Mouse (Mus musculus) E14TG2a.4 (cell line): Measurements from ENCODE around the gene BC048562.
A peak's percentile ranks its signal among the peaks of the same experiment; 100 is the strongest.

ENCODE experiments used
- H3K27me3 ChIP-seq: 2 replicates; pipeline ENCODE4 v1.6.1; 2014; ENCODE audit warnings: low read length, control low read depth; ENCODE audit not compliant: insufficient read depth
- H3K36me3 ChIP-seq: 2 replicates; pipeline ENCODE4 v1.6.1; 2014; ENCODE audit warnings: low read length, control low read depth; ENCODE audit not compliant: insufficient read depth
- H3K4me1 ChIP-seq: replicated peaks from 2 replicates; pipeline ENCODE4 v1.6.1; 2014; ENCODE audit warnings: low read depth, low read length, control low read depth
- H3K4me3 ChIP-seq: replicated peaks from 2 replicates; pipeline ENCODE4 v1.5.1; 2014; ENCODE audit warnings: mild to moderate bottlenecking, low read length
- H3K9me3 ChIP-seq: 2 replicates; pipeline ENCODE4 v1.6.1; 2014; ENCODE audit warnings: low read length, control low read depth
- CTCF ChIP-seq: conservative IDR thresholded peaks from 2 replicates; pipeline ENCODE4 v1.5.1; 2014; ENCODE audit warnings: low read length
- NANOG ChIP-seq: IDR thresholded peaks from 2 replicates; pipeline ENCODE4 v1.6.1; 2014; ENCODE audit warnings: borderline replicate concordance, low read length, mixed read lengths
- POU5F1 ChIP-seq: IDR thresholded peaks from 2 replicates; pipeline ENCODE4 v1.6.1; 2014; ENCODE audit warnings: low read length, borderline replicate concordance

BC048562 gene

DNA sequence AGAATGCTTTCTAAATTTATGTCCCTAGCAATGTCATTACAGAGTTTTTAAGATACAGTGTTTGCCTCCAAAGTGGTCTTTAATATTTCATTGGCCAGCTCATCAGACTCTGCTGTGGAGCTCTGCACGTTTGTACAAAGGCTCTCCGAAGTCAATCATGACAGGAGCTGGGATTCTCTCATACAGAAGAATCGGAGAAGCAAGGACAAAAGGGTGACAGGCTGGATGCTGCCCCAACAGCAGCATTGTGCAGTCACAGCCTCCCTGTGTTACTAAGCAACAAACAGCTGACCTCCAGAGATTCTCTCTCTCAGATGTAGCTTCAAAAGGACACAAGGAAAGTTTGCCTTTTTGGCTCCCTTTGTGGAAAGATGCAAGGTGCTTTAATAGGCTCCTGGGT, at the start of gene BC048562:
TSS of gene BC048562 (plus strand) at position 301 of the 400 bp plus-strand sequence.
- Histone ChIP-seq H3K9me3 (no peaks in the 10 kb centered on the region), H3K27me3 (peaks cover 32% of the 10 kb centered on the region), H3K4me1 (peaks cover 11% of the 10 kb centered on the region), H3K4me3 (no peak within 1 kb of the TSS), H3K36me3 (no peaks in the 10 kb centered on the region)
- TF ChIP-seq CTCF: no peak
- TF ChIP-seq POU5F1: no peak

DNA sequence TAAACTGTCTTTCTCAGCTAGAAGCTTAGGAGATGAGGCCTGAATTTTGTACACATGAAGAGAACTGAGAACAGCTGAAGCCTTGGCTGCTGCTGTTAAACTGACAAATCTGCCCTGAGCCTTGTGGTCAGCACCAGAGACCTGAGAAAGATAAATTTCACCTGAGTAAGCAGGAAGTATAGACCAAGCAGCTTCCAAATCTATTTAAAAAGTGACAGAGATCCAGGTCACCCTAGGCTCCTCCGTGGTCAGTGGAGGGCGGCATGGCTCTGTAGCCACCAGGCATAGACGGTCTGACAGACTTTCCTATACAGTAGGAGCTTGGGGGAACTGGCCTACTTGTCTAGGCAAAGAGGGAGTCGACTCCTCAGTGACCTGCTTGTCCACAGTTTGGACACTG, 49.5 kb upstream of the BC048562 start:
- TF ChIP-seq NANOG (no peak), POU5F1 (no peak), CTCF (no peak)
- peaks cover 54% of the 10 kb centered on the region for H3K4me1 ChIP-seq
- no peak overlapping the region for H3K4me3 ChIP-seq
- no peaks in the 10 kb centered on the region for H3K9me3 ChIP-seq
- peaks cover 89% of the 10 kb centered on the region for H3K36me3 ChIP-seq
- no peaks in the 10 kb centered on the region for H3K27me3 ChIP-seq

DNA sequence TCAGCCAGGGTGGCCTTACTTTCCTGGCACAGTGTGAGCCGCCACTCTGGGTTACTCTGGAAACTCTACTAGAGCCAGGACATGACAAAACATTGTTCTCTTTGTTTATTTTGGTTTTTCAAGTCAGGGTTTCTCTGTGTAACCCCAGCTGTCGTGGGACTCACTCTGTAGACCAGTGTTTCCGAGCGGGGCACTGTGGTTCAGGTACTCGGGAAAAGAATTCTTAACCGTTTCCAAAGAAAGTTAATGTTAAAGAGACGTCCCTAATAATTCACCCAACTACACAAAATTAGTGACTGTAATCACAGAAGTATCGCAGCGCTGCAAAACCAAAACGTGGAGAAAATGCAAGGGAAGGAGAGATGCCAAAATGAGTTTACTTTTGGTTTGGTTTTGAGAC, 47.7 kb upstream of the BC048562 start:
- no peak overlapping the region for H3K4me3 ChIP-seq
- H3K4me1 ChIP-seq: peaks cover 69% of the 10 kb centered on the region
- H3K36me3 ChIP-seq: peaks cover 81% of the 10 kb centered on the region
- TF ChIP-seq CTCF (no peak), POU5F1 (no peak), NANOG (no peak)
- no peaks in the 10 kb centered on the region for H3K27me3 ChIP-seq
- H3K9me3 ChIP-seq: no peaks in the 10 kb centered on the region

DNA sequence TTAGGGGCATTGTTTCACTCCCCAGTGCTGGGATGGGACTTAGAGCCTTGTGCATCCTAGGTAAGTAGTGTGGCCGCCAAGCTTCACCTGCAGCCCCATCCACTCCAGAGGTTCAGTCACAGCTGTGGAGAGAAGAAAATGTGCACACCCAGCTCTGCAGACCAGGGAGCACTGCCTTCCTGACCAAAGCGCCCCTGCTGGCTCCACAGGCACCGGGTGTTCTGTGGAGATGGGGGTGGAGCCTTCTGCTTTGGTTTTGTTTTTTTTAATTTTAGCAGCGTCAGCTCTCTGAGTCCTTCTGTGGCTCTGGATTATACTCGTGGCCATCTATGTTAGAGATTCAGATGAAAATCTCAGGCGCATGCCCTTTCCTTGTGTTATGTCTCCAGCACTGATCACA, 47.1 kb upstream of the BC048562 start:
- no peak for TF ChIP-seq POU5F1
- no peak for TF ChIP-seq NANOG
- TF ChIP-seq CTCF: no peak
- H3K36me3 ChIP-seq: peaks cover 75% of the 10 kb centered on the region
- no peaks in the 10 kb centered on the region for H3K9me3 ChIP-seq
- H3K4me3 ChIP-seq: no peak overlapping the region
- H3K27me3 ChIP-seq: no peaks in the 10 kb centered on the region
- H3K4me1 ChIP-seq: peaks cover 69% of the 10 kb centered on the region

DNA sequence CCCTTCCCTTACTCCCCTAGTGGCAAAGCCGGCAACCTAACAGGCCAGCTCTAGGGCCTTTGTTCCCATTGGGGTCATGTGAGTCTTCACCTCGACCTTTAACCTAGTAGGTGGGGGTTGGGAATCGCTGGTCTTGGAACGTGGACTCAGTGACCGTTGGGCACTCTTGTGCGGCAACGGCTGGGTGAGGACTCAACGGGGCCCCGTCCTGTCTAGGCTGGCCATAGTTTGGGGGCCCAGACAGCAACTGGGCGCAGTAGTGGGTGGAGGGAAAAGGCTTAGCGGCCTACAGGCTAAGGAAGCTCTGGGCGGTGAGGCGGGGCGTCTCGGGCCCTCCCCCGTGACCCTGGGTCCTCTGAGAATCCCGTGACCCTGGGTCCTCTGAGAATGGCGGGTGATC, 43.6 kb upstream of the BC048562 start, which contains the start of gene 1700102P08Rik:
TSS of gene 1700102P08Rik (plus strand) at position 130 of the 400 bp plus-strand sequence.
- Histone ChIP-seq H3K4me1 (peaks cover 56% of the 10 kb centered on the region), H3K9me3 (no peaks in the 10 kb centered on the region), H3K4me3 (peak within 1 kb of the TSS; percentile 64), H3K27me3 (no peaks in the 10 kb centered on the region), H3K36me3 (peaks cover 44% of the 10 kb centered on the region)
- TF ChIP-seq POU5F1 (no peak), CTCF (peak; percentile 34; the same call in 1 of the 2 replicates), NANOG (no peak)

DNA sequence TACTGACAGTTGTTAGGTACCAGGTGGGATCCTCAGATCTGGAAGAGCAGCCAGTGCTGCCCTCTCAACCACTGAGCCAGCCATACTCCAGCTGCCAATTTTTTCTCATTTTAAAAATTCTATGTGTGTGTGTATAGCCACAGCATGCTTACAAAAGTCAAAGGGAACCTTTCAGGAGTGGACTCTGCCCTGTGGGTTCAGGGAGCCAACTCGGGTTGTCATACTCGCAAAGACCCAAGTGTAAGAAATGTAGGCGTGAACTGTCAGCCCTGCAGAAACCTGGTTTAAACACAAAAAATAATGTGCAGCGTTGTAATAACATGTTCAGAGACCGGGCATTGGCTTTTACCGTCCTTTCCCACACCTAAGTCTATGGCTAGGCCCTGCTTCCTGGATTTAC, 42.1 kb upstream of the BC048562 start:
- TF ChIP-seq CTCF: no peak
- TF ChIP-seq NANOG: no peak
- no peak for TF ChIP-seq POU5F1
- no peaks in the 10 kb centered on the region for H3K9me3 ChIP-seq
- H3K4me3 ChIP-seq: no peak overlapping the region
- H3K36me3 ChIP-seq: peaks cover 29% of the 10 kb centered on the region
- H3K4me1 ChIP-seq: peaks cover 43% of the 10 kb centered on the region
- no peaks in the 10 kb centered on the region for H3K27me3 ChIP-seq

DNA sequence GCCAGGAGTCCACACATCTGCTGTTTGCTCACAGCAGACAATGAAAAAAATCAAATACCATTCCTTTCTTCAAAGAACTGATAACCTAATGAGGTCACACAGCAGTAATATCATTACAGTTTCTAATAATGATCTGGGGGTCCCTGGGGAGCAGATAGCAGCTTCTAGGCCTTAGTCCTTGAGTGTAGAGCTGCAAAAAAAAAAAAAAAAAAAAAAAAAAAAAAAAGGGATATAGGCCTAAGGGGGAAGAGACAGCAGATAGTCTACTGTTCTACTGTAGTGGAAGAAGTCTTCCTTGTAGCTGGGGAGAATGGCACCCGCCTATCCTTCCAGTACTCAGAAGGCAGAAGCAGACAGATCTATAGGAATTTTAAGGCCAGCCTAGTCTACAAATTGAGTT, 40.9 kb upstream of the BC048562 start:
- TF ChIP-seq CTCF: no peak
- no peak for TF ChIP-seq POU5F1
- TF ChIP-seq NANOG: no peak
- Histone ChIP-seq H3K27me3 (no peaks in the 10 kb centered on the region), H3K9me3 (no peaks in the 10 kb centered on the region), H3K4me1 (peaks cover 40% of the 10 kb centered on the region), H3K36me3 (peaks cover 18% of the 10 kb centered on the region), H3K4me3 (no peak overlapping the region)

DNA sequence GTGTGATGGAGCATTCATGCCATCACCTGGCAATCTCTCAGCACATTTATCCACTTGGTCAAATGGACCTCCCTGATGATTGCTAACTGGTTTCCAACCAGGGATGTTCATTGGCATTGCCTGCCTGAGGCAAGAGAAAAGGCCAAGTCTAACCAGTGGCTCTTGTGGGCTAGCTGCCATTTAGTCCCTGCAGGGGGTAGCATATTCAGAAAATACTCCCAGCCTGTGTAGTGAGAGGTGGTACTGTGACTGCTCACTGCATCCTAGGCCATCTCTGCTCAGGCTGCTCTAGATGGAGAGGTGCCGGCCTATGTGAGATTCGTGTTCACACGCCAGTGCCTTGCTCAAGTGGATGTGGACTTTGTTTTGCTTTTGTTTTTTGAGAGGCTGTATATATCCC, 38.0 kb upstream of the BC048562 start:
- Histone ChIP-seq H3K4me3 (no peak overlapping the region), H3K4me1 (peaks cover 18% of the 10 kb centered on the region), H3K27me3 (no peaks in the 10 kb centered on the region), H3K9me3 (no peaks in the 10 kb centered on the region), H3K36me3 (no peaks in the 10 kb centered on the region)
- TF ChIP-seq NANOG: no peak
- no peak for TF ChIP-seq POU5F1
- TF ChIP-seq CTCF: no peak
